12 mouse cellular contexts compared by ENCODE assay signal in the genomic region with DNA sequence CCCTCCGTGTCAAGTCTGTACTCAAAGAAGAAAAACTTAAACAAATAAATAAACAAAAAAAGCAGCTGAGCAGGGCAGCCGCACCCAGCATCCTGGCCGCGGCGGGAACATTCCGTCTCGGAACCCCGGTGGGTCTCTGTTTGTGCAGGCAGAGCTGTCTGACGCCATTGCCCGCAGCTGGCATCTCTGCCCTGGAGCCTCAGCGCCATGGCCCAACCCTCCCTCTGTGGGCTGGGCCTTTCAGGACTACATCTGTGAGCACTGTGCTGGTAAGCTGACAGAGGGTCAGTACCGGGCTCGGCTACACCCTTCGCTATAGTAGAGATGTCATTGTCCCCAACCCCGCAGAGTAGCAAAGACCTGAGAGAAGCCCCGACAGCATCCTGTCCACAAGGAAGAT. TPM values are rescaled to one million over a fixed set of nuclear protein-coding genes. Genes with fewer than 3 reads are reported as not detected.
DNase-seq lines count a peak whose midpoint lies in the region; ATAC-seq lines count a peak whose summit lies in the region.
"Had no signal": no experiment of that assay in that cellular context is flagged by ENCODE, and none has a peak within 500 bp of the region (broad histone marks: within the 10 kb centered on the region; RNA-seq: fewer than 3 reads in every experiment).

No protein-coding gene starts in this region.

- H3K36me3 ChIP-seq in heart, embryonic 10.5 days, result no peaks in the 10 kb centered on the region
- no peaks in the 10 kb centered on the region for H3K36me3 ChIP-seq in hindbrain, embryonic 14.5 days (replicated peaks; ENCODE audit: control insufficient read depth, insufficient read depth)
- no peaks in the 10 kb centered on the region for H3K36me3 ChIP-seq in midbrain, embryonic 11.5 days (ENCODE audit: control insufficient read depth, insufficient read depth, low read length)
- H3K36me3 ChIP-seq: heart, embryonic 13.5 days; kidney, embryonic 15.5 days; limb, embryonic 13.5 days; midbrain, embryonic 12.5 days had no signal

- ATAC-seq in hindbrain, embryonic 14.5 days (ENCODE audit: low FRiP score), result peak; percentile 24; the same call in 1 of the 2 replicates
- ATAC-seq in midbrain, embryonic 11.5 days (ENCODE audit: low FRiP score), result no peak
- no peak for ATAC-seq in monocyte, adult 5-6 weeks (replicated peaks; ENCODE audit: insufficient number of reproducible peaks, low FRiP score, low TSS enrichment, poor library complexity, severe bottlenecking)

- no peak overlapping the region for H3K9ac ChIP-seq in hindbrain, embryonic 14.5 days
- H3K9ac ChIP-seq in midbrain, embryonic 11.5 days (ENCODE audit: low read length), result no peak overlapping the region
- H3K9ac ChIP-seq: kidney, embryonic 15.5 days; midbrain, embryonic 12.5 days had no signal

- H3K4me2 ChIP-seq in hindbrain, embryonic 14.5 days (replicated peaks), result no peak overlapping the region
- no peak overlapping the region for H3K4me2 ChIP-seq in midbrain, embryonic 11.5 days
- H3K4me2 ChIP-seq: heart, embryonic 13.5 days; kidney, embryonic 15.5 days; limb, embryonic 13.5 days; midbrain, embryonic 12.5 days had no signal

- DNase-seq in heart, embryonic 10.5 days (ENCODE audit: low spot score), result no peak
- no peak for DNase-seq in heart, postnatal 4 days
- DNase-seq in R1 (ENCODE audit: low read depth, low spot score), result peak; percentile 25
- no peak for DNase-seq in hindbrain, embryonic 14.5 days (ENCODE audit: low spot score)
- DNase-seq in midbrain, embryonic 11.5 days (ENCODE audit: low spot score, missing footprints), result peak; percentile 78
- DNase-seq in embryo, embryonic 10 days (ENCODE audit: low spot score), result no peak
- DNase-seq in spleen, postnatal 14 days (ENCODE audit: low spot score in 2 of 2), result no peak

- 82% methylated on average over 16 of the region's 16 CpGs for WGBS in heart, embryonic 10.5 days
- 66% methylated on average over 16 of the region's 16 CpGs for WGBS in hindbrain, embryonic 14.5 days
- 80% methylated on average over 16 of the region's 16 CpGs for WGBS in midbrain, embryonic 11.5 days

- H3K27me3 ChIP-seq in heart, embryonic 10.5 days (ENCODE audit: insufficient read depth, poor library complexity, severe bottlenecking), result no peaks in the 10 kb centered on the region
- no peaks in the 10 kb centered on the region for H3K27me3 ChIP-seq in hindbrain, embryonic 14.5 days (ENCODE audit: control insufficient read depth, insufficient read depth, low read length)
- H3K27me3 ChIP-seq in midbrain, embryonic 11.5 days (ENCODE audit: control insufficient read depth, insufficient read depth, low read length), result no peaks in the 10 kb centered on the region
- H3K27me3 ChIP-seq: heart, embryonic 13.5 days; kidney, embryonic 15.5 days; limb, embryonic 13.5 days; midbrain, embryonic 12.5 days had no signal

- no peaks in the 10 kb centered on the region for H3K9me3 ChIP-seq in heart, embryonic 10.5 days
- no peaks in the 10 kb centered on the region for H3K9me3 ChIP-seq in hindbrain, embryonic 14.5 days (ENCODE audit: control insufficient read depth, low read length)
- H3K9me3 ChIP-seq in midbrain, embryonic 11.5 days (ENCODE audit: control insufficient read depth, low read length), result no peaks in the 10 kb centered on the region
- H3K9me3 ChIP-seq: heart, embryonic 13.5 days; kidney, embryonic 15.5 days; limb, embryonic 13.5 days; midbrain, embryonic 12.5 days had no signal

- H3K27ac ChIP-seq in heart, embryonic 10.5 days, result 0 out of 2 replicates have a peak overlapping the region, but pooled peaks have one; percentile 65
- no peak overlapping the region for H3K27ac ChIP-seq in hindbrain, embryonic 14.5 days
- H3K27ac ChIP-seq in midbrain, embryonic 11.5 days (ENCODE audit: low read depth, low read length), result no peak overlapping the region
- H3K27ac ChIP-seq: heart, embryonic 13.5 days; midbrain, embryonic 12.5 days had no signal

- H3K4me3 ChIP-seq in heart, embryonic 10.5 days, result no peak overlapping the region
- no peak overlapping the region for H3K4me3 ChIP-seq in hindbrain, embryonic 14.5 days (replicated peaks; ENCODE audit: low read length)
- no peak overlapping the region for H3K4me3 ChIP-seq in midbrain, embryonic 11.5 days (ENCODE audit: low read depth, low read length)
- H3K4me3 ChIP-seq: heart, embryonic 13.5 days; kidney, embryonic 15.5 days; limb, embryonic 13.5 days; midbrain, embryonic 12.5 days had no signal

- H3K4me1 ChIP-seq in heart, embryonic 10.5 days, result peaks cover 28% of the 10 kb centered on the region
- H3K4me1 ChIP-seq in hindbrain, embryonic 14.5 days (replicated peaks; ENCODE audit: control insufficient read depth, insufficient read depth, low read length), result peaks cover 8% of the 10 kb centered on the region; the same call in 1 of the 2 replicates
- H3K4me1 ChIP-seq in midbrain, embryonic 11.5 days (ENCODE audit: control insufficient read depth, insufficient read depth, low read length), result peaks cover 4% of the 10 kb centered on the region; the same call in 1 of the 2 replicates

RNA-seq across cellular contexts. Expression of a gene that starts 56.8 kb away (rescaled TPM):
- polyA plus RNA-seq in heart, embryonic 10.5 days (2016; fragmentation: Nextera tagmentation; extraction: Ambion mirVana), result 20.9 and 22.0 TPM in 2 replicates
- 10 to 100 TPM; 74.3 to 79.7 TPM for total RNA-seq in heart, postnatal 4 days (2021)
- polyA plus RNA-seq in hindbrain, embryonic 14.5 days (2014; fragmentation: Nextera tagmentation; extraction: Ambion mirVana), result 17.0 and 20.5 TPM in 2 replicates
- 8.9 and 14.0 TPM in 2 replicates for polyA plus RNA-seq in midbrain, embryonic 11.5 days (2014; fragmentation: Nextera tagmentation; extraction: Ambion mirVana)
- total RNA-seq in monocyte, adult 5-6 weeks (2017), result 146 to 224 TPM (median 193 TPM) in 3 replicates

Comparison
In these comparisons a context has a peak if more than half of its experiments do, and no peak if none do; other contexts are left out.
1. DNase-seq: peak in R1 (single experiment) and midbrain, embryonic 11.5 days (single experiment); none in heart, embryonic 10.5 days (single experiment), heart, postnatal 4 days (single experiment), hindbrain, embryonic 14.5 days (single experiment), embryo, embryonic 10 days (single experiment) and spleen, postnatal 14 days (0 of 2).